Mouse (Mus musculus): ENCODE measurements at regions not wholly inside any gene's neighbourhood (a gene's known extent, or its start where the extent isn't known, plus 50 kb on each side); places are given as distances from the start of the nearest gene placed in this dataset.

DNA sequence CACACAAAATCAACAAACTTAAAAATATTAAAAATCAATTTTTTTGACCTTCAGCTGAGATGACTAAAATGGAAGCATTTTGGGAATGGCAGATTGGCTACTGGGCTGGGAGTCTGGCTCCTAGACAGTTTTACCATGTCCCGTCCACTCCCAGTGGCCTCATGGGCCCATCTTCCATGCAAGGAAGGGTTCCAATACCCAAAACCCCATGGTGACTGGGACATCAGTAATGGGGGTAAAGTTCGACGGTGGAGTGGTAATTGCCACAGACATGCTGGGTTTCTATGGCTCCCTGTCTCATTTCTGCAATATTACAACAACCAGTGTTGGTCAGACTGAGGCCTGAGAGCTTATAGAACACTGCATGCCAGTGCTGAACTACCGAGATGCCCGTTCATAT, 82.2 kb downstream of the Il20rb start:
- DNase-seq (ENCODE audit: low spot score in 2 of 2) = no peak

DNA sequence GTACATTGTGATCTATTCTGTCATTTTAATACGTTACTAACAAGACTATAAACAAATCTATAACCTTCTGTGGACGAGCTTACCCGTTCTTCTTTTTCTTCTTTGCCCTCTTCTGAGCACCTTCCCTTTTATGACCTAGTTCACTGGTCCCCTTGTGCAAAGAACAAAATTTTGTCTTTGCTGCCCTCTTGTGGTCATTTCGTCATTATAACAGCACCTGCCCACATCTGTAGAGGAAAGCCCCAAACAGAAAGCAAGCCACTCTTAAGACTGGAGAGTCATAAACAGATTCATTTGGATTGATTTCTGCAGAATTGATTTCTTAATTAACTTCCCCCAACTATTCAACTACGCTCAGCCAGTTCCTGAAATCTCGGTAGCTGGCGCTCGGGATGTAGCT, 86.2 kb downstream of the Il20rb start:
- DNase-seq (ENCODE audit: low spot score in 2 of 2) = peak in 1 of 2 experiments; percentile 9

DNA sequence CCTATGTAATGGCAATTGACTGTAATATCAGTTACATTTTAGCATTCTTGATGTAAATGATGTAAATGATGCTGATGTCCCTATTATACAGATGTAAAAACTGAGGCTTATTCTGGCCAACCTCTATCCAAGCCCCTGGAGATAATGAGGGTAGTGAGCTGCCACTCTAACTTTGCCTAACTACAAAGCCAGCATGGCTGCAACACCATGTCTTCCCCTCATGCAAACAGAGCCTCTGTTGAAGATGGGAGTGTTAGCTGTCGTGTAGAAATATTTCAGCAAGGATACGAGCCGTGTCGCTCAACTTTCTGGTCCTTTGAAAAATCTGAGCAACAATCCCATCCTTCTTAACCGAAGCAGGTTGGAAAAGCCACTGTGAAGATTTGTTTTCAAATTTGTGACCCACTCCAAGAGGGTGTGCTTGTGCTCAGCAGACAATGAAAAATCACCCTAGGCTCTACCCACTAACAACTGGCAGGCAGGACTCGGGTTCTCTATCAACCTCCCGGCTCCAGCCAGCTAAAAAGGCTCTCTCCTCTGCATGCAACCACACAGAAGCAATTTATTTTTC, 90.2 kb downstream of the Il20rb start:
- no peak for DNase-seq (ENCODE audit: low spot score in 2 of 2)

DNA sequence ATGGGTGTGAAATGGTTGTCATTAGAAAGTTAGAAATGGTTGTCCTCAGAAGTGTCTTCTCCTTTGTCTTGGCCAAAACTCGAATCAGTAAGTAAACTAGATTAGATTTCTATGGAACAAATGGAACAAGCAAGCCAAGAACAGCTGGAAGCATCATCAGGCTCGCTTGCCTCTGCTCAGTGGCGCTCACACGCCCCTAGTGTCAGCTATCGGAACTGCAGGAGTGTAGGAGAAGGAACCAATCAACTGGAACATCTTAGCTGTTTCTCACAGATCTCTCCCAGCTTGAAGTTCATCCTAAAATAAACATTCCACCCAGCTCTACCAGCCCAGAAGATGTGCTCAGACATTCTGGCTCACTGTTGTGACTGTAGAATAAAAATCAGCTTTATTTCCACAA, 90.9 kb downstream of the Il20rb start:
- DNase-seq (ENCODE audit: low spot score in 2 of 2) = peak; percentile 39 to 66

DNA sequence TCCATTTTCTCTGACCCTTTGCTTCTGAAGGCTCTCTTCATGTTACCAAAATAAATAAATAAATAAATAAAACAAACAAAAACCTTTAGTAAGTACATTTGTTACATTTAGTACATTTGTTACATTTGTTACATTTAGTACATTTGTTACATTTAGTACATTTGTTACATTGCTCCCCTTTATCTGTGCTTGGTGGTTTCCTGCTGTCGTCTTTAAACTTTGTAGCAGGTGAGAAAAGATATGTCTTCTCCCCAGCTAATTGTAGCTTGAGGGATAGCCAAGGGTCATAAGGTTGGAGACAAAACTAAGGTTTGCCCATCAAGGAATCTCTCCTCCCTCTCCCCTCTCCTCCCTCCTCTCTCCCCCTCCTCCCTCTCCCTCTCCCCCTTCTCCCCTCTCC, 92.0 kb downstream of the Il20rb start:
- DNase-seq (ENCODE audit: low spot score in 2 of 2) = no peak

DNA sequence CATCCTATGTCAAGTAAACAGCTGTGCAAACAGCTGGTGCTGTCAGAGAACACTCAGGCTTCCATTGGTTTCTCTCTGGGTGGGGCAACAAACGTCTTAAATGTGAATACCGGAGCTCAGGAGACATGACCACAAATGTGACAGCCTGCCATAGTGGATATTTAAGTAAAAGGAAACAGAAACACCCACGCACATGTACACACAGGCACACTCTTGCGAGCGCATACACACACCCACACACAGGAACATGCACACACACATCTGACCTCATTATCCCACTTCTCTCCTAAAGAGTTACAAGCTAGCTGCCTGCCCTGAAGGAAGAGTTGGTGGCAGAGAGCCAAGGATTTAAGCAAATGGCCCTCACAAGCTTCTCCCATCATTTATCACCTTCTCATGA, 92.4 kb downstream of the Il20rb start:
- DNase-seq (ENCODE audit: low spot score in 2 of 2) = no peak

DNA sequence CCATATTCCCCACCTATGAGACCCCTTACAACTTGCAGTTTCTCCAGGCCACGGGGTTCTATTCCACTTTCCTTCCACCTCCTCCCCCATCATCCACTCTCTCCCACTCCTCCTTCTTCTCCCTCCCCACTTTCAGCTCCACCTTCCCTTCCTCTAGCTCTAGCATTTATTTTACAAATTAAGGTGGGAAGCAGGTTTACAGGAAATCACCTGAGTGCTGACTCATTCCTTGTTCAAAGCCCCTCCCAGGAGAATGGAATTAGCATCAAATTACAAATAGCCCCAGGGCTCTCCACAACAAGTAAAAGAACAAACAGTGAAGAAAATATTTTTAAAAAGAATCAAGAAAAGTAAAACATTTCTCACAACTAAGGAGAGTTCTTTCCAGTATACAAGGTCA, 94.3 kb downstream of the Il20rb start:
- DNase-seq (ENCODE audit: low spot score in 2 of 2) = no peak

DNA sequence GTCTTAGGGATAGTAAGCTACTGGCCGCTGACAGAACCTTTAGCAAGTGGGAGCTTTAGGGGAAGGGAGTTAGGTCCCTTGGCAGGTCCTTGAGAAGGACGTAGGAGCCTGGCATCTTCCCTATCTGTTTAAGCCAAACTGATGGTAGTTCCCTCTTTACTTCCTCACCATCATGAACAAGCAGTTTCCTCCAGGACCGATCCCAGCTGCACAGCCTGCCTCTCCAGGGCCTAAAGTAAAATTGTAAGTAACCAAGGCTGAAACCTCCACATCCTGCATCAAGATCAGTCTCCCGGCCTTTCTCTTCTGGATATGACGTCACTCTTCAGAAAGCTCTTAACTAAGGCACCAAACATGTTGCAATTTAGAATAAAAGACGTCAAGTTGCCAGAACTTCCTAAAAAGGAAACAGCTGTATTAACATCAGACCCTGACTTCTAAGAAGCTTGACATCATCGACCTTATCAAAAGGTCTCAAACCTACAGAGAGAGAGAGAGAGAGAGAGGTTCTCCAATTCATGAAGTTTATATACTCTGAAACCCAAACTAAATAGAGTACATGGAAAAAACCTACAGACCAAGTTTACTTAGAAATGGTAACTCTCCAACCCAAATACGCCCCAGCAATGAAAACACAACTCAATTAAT, 94.9 kb downstream of the Il20rb start:
- DNase-seq (ENCODE audit: low spot score in 2 of 2) = no peak

DNA sequence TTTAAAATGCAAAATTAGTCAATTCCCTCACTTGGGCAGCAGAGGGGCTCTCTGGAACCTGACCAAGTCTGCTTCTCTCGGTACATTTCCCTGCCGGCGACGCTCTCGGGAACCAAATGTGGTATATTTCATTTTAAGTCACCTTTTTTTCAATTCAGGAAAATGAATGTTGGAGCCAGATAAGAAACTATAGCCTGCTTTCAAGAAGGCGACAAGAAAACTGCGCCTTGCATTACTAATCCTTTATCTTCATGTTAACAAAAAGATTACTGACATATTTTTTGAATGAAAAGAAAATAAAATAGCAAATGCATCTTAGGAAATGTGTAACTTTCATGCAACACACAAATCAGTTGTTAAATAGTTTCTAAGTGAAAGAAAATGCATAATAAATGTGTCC, 98.2 kb downstream of the Il20rb start:
- no peak for DNase-seq (ENCODE audit: low spot score in 2 of 2)

DNA sequence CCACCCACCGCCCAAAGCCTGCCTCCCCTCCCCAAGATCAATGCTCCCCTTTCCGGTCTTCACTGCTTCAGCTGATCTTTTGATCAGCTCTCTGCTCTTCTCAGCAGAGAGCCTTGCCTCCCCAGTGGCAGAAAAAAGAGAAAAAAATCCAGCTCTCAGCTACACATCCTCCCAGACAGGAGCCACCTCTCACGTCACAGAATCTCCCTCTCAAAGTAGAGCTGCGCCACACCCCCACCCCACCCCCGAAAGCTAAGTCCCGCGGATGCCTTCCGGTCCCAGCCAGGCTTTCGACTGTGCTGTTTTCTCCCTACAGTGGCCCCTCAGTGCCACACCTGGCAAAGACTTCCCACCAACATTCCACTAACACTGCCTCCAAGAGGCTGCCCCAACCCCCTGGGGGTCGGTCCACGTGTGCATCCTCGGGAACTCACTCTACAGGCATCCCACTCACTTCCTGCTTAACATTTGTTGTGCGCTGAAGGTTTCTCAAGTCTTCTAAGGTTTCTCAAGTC, 99.4 kb downstream of the Il20rb start:
- DNase-seq (ENCODE audit: low spot score in 2 of 2) = no peak

DNA sequence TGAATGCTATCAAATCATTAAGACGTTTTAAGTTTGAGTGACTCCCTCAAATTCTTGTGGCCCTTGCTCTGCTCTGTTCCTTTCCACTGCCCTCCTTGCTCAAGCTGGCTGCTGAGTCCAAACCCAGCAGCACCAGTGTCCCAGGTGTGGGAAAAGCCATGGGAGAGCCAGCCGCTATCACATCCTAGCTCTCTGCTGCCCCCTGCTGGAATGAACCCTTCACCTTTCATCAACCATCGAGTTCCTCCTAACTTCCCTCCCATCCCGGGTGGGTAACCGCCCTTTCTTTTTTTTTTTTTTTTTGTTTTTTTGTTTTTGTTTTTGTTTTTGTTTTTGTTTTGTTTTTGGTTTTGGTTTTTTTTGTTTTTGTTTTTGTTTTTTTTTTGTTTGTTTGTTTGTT, 104.1 kb downstream of the Il20rb start:
- peak; percentile 17 to 31 for DNase-seq (ENCODE audit: low spot score in 2 of 2)

DNA sequence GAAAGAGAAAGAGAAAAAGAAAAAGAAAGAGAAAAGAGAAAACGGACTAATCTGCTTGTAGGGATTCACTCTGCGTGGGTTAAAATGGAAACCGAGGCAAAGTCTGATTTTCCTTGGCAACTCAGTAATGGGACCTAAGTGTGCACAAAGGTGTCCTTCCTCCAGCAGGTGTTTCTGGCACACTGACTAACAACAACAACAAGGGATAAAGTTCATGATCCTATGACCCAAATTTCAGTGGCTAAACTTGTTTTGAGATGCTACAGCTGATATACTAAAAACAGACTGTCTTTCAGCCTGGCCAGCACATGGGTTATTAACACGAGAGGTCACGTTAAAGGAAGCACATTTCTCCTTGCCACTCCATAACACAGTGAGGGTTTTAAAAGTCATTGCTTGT, 116.7 kb downstream of the Il20rb start:
- DNase-seq (ENCODE audit: low spot score in 2 of 2) = no peak

DNA sequence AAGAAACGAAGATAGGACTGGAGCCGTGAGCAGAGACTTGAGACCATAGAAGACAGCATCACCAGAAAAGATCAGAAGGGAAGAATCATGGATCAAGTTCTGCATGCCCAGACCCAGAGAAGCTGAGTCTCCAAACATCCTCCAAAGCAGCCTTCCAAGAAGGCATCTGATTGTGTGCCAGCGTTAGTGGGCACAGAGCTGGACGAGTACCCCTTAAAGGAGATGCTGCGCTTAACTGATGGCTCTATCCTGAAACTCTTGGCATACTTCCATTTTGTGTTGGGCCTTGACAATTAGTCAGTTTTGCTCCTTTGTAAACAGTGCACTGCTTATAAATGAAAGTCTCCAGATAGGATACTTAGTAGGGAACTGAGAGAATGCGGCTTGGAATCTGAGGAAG, 119.8 kb downstream of the Il20rb start:
- no peak for DNase-seq (ENCODE audit: low spot score in 2 of 2)

DNA sequence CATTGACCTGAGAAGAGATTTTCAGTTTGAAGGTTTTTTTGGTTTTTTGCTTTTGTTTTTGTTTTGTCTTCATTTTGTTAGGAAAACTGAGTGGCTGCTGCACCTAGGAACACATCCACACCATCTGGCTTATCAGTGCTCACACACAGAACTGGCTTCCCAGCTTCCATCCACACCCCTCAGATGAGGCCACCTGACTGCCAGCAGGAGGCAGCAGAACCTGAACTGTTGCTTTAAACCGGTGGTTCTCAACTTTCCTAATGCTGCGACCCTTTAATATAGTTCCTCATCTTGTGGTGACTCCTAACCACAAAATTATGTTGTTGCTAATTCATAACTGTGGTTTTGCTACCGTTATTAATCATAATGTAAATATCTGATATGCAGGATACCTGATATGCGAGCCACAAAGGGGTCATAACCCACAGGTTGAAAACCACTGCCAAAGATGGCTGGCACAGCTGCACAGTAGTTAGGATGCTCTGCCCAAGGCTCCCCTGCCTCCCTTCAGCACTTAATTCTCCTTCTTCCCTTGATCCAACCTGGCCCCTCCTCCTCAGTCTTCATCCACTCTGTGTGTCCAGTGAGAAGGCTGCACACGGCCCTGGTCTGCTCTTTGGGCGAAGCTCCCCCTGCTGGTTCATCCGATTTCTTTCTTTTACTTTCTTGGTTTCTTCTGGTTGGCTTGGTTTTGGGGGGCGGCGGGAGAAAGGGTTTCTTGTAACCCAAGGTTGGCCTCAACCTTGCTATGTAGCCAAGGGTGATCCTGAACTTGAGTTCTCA, 126.5 kb downstream of the Il20rb start:
- DNase-seq (ENCODE audit: low spot score in 2 of 2) = no peak

DNA sequence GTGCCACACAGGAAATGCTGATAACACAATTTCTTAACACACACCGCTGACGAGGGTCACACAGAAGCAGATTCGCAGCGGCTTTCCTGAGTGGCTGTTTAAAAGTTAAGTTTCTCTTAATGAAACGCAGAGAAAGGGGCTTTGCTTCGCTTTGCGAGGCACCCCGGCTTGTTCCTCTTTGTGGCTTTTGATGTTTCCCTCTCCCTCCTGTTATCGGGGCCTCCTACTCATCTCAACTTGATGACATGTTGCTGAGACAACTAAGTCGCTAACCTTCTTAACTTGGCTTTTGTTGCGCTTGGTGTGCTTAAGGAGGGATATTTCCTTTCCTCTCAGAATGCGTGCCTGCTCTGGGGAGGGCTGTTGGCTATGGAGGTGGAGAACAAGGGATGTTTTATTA, 129.0 kb downstream of the Il20rb start:
- no peak for DNase-seq (ENCODE audit: low spot score in 2 of 2)

DNA sequence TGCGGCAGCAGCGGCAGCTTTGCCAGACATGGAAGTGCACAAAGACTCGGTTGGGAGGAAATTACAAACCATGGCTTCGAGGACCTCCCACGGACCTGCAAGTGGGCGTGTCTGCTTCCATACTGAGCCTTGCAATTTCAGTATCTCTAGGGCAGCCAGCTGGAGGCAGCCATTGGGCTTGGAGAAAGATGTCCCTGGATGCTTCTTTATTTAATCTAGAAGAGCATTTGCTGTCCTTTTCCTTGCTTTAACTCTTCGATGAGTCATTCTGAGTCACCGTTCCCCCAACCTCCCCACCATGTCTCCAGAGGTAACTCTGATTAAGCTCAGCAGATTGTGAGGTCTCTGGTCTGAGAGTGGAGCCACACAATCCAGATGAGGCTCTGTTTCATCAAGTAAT, 145.8 kb downstream of the Il20rb start:
- DNase-seq (ENCODE audit: low spot score in 2 of 2) = no peak

DNA sequence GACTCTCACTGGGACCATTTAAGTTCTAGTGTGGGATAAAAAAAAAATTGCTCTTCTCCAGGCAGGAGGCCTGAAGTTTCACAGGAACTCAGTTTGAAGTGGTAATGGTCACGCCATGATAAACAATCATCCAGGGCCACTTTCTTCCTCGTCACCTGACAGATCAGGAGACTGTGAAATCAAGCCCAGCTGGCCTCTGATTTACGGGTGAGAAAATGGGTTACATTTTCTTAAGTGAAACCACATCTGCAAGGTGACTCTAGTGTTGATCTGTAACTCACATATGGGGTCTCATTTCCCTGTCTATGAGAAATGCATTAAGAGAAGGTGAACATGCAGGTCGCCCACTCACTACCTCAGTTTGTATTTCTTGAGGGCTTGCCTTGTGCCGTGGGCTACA, 178.8 kb downstream of the Il20rb start:
- no peak for DNase-seq (ENCODE audit: low spot score in 2 of 2)

DNA sequence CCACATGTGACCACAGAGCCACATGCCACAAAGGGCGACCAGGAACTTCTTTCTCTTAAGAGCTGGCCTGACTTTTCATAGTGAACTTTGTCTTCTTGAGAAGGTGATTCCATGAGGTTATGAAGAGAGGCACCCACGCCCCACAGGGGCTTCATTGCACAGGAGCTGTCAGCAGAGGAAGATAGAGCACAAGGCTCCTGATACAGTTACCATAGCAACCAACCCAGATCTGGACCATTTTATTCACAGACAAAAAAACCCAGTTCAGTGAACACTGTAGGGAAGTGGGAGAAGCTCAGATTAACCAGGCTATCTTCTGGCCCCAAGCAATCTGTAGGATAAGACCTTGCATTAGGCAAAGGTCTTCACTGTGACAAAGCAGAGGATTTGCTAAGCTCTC, 179.2 kb downstream of the Il20rb start:
- no peak for DNase-seq (ENCODE audit: low spot score in 2 of 2)

DNA sequence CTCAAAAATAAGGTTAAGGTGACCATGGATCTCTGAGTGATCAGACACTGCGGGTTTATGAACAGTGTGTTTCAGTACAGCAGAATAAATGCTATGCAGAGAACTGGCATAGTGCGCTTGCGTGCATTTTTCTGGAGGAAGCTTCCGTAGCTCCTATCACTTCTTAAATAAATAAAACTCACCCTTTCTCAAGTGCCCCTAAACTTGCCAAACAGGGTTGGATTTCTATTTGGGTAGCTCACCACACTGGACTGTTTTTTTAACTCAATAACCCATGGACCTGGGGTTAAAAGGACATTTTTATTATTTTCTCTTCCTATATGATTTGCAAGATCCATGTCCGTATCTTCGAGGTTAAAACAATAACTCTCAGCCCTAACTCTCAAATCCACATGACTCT, 182.8 kb downstream of the Il20rb start:
- DNase-seq (ENCODE audit: low spot score in 2 of 2) = no peak

DNA sequence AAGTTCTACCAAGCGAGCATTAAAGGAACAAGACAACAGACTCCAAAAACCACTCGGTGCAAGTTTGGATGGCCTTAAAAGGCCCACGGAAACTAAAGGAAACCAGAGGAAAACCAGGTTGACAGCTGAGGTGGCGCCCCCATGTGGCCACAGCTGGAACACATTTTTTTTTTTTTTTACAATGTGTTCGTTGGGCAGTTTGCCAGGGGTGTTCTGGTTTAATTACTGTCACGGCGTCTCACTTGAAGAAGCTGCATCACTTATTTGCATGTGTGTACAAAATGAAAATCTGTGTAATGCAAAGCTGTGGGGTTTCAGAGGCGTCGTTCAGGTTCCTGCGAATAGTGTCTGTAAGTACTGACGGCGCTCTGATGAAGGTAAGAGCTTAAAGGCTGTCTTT, 185.0 kb downstream of the Il20rb start:
- DNase-seq (ENCODE audit: low spot score in 2 of 2) = no peak

DNA sequence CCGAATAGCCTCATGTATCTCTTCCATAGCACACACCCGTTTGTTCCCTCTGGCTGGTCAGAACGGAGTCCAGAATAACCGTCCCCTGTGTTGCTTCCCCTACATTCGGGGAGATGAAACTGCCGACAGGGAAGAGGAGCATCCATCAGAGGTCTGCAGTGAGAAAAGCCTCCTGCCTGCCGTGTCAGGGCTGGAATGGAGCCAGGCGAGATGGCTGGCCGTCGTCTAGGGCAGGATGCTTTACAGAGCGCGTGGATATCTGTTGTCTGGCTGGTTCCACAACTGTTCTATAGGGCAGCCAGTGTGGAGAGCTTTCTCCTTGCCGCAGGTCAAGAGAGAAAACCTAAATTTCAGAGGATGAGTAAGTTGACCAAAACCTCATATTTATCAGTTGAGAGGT, 209.2 kb downstream of the Il20rb start:
- no peak for DNase-seq (ENCODE audit: low spot score in 2 of 2)

DNA sequence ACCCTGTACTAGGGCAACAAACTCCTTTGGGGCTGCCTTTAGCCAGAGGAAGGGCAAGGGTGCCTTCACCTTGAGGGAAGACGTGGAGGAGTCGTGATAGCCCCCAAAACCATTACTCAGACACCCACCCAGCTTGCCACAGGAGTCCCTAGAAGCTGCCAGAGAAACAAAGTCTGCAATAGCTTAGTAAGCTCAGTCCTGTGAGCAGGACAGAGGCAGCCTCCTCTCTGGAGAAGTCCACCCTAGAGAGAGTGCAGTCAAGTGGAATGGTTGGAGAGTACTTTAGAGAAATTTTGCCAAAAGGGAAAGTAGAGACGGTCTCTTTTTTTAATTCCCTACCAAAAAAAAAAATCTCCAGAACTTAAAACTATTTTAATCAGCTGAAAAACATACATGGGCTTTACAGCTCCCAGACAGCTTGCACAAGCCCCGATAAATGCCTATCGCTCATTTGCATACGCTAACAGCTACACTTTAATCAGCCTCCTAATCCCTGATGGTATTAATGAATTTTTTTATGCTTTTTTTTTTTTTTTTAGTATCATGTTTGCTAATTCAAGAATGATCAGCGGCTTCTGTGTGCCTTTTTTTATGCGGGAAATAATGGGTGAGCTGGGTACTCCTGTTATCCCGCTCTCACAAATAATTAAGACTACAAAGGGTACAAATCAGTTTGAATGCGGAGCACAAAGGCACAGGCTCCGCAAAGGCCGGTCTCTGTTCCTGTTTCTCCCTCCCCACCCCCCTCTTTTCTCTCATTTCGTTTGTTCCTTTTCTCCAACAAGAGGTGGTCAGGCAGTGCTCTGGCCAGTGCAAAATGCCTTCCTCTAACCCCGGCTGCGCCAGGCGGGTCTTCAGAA, 219.8 kb downstream of the Il20rb start:
- no peak for DNase-seq (ENCODE audit: low spot score in 2 of 2)
